Mouse (Mus musculus) inflammation-experienced regulatory T-cells, adult 16 weeks (primary cell): Measurements from ENCODE around the gene Rps12. TPM values are rescaled to one million over a fixed set of nuclear protein-coding genes. Genes with fewer than 3 reads are reported as not detected.

Experiments
- polyA plus RNA-seq: library from polyadenylated mRNA; unstranded; fragments of 100-300 nt; shearing (Covaris generic); gene quantifications from one replicate; pipeline ENCODE4 v1.2.1, GENCODE M21; 2017

Gene Rps12
- polyA plus RNA-seq: 33.3 TPM

DNA sequence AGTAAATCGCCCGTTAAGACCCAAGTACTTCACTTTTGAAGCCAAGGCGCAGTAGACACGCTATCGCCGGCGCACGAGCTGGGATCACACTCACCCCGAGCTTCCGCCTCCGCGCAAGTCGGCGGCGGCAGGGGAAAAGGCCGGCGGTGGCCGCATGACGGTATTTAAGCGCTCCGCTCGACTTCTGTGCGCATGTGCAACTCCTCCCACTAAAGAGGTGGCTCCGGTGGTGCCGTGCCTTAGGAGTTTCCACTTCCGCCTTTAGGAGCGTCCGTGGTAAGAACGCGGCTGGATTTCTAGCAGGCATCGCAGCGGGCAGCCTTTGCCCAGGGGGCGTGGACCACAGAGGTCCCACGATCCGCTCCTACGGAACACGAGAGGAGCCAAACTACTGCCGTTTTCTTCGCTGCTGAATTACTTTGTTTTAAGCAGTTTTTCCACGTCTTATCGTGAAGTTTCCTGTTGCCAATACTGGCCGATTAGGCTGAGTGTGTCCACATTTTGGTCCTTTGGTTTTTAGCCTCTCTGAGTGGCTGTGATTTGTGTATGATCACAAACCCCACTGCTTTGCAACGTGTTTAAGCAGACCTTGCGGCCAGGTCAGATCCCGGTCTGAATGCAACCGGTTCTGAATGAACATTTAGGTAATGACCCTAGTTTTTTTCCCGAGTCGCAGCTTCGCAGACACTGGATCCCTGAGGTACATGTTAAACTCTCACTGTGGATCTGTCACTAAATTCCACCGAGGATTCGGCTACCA is at the start of gene Rps12:
Rps12 (minus strand) TSS at position 214 of the 760 bp plus-strand sequence.

DNA sequence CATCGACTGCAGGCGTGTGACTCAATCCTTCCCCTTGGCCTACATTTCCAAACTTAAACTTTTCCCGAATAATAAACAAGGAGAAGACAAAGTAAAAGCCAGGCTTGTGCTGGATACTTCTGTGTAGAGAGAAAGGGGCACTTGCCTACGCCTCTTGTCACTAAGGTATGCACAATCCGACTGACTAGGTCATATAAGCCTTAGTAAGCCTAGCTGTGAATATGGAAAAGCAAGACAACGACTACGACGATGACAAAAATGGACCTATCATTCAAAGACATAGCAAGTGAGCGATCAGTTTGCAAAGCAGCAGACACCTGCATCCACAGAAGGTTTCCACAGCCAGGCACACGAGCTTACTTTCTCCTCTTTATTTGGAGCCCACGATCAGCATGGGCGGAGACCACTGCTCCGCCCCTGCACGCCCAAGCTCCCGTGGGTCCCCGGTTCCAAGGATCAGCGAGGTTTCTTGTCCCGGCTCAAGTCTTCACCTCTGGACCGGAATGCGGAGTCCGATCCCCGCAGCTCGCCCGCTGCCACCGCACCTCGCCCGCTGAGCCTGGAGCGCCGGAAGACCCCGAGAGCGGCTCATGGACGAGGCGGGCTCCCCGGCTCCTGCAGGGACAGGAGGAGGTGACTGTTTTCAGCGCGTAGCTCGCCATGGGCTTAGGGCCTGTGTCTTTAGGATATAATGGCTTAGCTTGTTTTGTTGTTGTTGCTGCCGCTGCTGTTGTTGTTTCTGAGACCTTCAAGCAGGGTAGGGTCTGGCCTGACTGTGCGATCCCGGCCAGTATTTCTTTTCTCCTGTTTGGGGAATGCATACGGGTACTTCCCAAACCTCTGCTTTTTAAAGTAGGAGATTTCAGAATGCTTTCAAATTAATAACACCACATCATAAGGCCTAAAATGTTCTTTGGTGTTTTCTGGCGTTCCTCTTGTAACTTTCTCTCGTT is 9.8 kb upstream of the Rps12 start, which contains the start of gene Slc18b1:
Slc18b1 (plus strand) TSS at position 436 of the 953 bp plus-strand sequence.

Other genes with a start within 250 kb of the Rps12 start
- not detected for gene Slc18b1, start 9.7 kb upstream of the Rps12 start, polyA plus RNA-seq
- gene Vnn3, start 64.2 kb upstream of the Rps12 start, polyA plus RNA-seq: 0.16 TPM
- gene Vnn1, start 107.4 kb upstream of the Rps12 start, polyA plus RNA-seq: not detected
- not detected for gene Taar1, start 133.1 kb upstream of the Rps12 start, polyA plus RNA-seq
- gene Taar2, start 151.3 kb upstream of the Rps12 start, polyA plus RNA-seq: not detected
- not detected for gene Taar3, start 162.3 kb upstream of the Rps12 start, polyA plus RNA-seq
- not detected for gene Taar4, start 173.2 kb upstream of the Rps12 start, polyA plus RNA-seq
- not detected for gene Taar5, start 183.4 kb upstream of the Rps12 start, polyA plus RNA-seq
- gene Taar6, start 198.4 kb upstream of the Rps12 start, polyA plus RNA-seq: not detected
- not detected for gene Taar7a, start 206.2 kb upstream of the Rps12 start, polyA plus RNA-seq
- not detected for gene Taar7b, start 212.7 kb upstream of the Rps12 start, polyA plus RNA-seq
- gene Taar7d, start 239.9 kb upstream of the Rps12 start, polyA plus RNA-seq: not detected